Mouse (Mus musculus): ENCODE measurements around the gene Rrn3.
"Not testable (repeated sequence)": the region's sequence is repeated elsewhere in the genome, so short reads cannot be mapped to it uniquely, and the experiment has no call there.

The Rrn3 gene

GRCm38 (mm10) chr16:13781216-13781615 lies 708 bp downstream of the Rrn3 start:
- DNase-seq (ENCODE audit: low read depth, low spot score), result no peak

DNA sequence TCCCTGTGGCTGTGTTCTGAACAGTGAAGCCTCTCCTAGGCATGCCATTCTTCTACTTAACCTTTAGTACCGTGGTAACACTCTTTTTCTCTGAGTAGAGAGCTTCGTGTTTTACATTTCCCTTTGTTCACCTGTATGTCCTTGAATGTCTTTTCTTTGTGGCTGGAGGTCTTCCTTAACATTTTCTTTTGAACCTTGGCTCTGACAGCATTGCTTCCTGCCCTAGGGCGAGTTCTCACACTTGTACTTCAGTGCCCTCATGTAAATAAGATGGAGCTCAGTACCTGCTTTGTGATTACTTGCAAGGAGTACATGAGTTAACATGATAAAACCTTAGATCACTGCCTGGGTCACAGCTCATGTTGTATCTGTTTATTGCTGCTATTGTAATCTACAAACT lies 5.4 kb downstream of the Rrn3 start:
- DNase-seq (ENCODE audit: low read depth, low spot score), result no peak

- DNase-seq (ENCODE audit: low read depth, low spot score), result not testable (repeated sequence)
Measured at GRCm38 (mm10) chr16:13793441-13793840, 12.9 kb downstream of the Rrn3 start.

DNA sequence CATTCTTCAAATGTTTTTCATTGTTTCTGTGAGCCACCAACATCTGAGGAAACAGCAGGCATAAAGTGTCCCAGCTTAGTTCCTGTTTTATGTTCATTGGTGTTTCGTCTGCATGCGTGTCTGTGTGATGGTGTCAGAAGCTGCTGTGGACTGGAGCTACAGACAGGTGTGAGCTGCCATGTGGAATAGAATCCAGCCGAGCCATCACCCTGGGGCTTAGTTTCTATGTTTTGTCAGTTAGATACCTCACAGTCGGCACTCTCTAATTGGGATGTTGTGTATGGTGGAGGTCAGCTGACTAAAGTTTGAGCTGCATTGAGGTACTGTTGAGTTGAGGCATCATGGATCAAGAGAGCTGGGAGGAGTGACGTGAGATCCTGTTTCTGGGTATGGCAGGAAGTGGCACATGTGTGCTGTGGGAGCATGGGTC lies 16.3 kb downstream of the Rrn3 start:
- DNase-seq (ENCODE audit: low read depth, low spot score), result no peak

DNA sequence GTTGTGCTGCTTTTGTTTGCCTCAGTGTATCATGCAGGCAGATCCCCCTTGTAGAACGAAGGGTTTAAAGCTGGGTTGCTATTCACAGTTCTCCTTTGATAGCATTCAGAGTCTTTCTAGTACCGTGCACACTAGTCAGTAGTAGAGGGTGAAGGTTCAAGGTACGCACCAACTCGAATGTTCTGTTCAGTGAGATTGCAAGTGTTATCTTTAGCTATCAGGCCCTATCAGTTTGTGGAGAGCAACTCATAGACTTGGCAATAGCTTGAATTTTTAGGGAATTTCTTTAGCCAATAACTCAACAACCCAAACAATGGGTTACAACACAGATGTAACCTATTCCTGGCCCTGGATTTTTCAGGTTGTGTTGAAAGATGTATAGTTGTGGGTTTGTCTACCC lies 20.7 kb downstream of the Rrn3 start:
- DNase-seq (ENCODE audit: low read depth, low spot score), result no peak

DNA sequence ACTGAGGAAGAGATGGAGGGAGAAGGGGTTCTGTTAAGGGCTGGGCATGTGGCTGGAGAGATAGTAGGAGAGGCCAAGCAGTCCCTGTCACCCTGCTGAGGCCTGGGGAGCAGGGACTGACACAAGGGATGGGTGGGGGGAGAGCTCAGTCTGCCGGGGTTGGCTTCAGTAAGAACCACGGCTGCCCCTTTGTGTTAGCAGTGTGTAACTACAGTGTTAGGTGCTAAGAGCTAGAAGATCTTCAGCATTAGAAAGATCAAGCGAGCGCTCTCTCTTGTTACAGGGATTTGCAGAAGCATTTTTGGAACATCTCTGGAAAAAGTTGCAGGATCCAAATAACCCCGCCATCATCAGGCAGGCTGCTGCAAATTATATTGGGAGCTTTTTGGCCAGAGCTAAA lies 24.2 kb downstream of the Rrn3 start:
- no peak for DNase-seq (ENCODE audit: low read depth, low spot score)

DNA sequence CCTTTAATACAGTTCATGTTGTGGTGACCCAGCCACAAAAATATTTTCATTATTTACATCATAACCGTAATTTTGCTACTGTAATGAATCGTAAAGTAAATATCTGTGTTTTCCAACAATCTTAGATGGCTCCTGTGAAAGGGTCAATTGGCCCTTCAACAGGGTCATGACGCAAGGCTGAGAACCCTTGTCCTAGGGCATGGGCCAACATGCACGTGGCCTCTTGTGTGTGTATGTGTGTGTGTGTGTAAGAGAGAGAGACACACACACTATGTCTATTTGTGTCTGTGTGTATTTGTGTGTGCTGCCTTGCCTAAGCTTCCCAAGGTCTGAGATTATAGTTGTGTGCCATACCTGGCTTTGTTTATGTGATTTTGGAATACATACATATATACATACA lies 27.1 kb downstream of the Rrn3 start:
- DNase-seq (ENCODE audit: low read depth, low spot score), result no peak

GRCm38 (mm10) chr16:13808410-13808809 lies 27.9 kb downstream of the Rrn3 start:
- no peak for DNase-seq (ENCODE audit: low read depth, low spot score)

DNA sequence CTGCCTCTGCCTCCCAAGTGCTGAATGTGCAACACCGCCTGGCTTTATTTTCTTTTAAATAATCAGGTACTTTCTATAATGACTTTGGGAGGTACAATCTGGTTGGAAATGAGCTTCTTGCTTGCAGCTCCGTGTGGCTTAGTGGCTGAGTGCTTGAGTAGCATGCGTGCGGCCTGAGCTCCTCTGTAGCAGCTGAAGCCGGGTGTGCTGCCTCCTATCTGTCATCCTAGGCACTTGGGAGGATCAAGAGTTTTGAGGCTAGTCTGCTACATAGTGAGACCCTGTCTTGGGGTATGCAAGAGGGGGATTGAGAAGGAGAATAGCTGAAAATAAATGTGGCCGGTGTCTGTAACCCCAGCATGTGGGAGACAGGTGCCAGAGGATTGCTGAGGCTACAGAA lies 31.6 kb downstream of the Rrn3 start:
- DNase-seq (ENCODE audit: low read depth, low spot score), result no peak

- DNase-seq (ENCODE audit: low read depth, low spot score), result no peak
Measured at GRCm38 (mm10) chr16:13813200-13813599, 32.7 kb downstream of the Rrn3 start.

GRCm38 (mm10) chr16:13818560-13819393 lies 38.3 kb downstream of the Rrn3 start, which contains the start of gene Ntan1:
Ntan1 (plus strand) TSS chr16:13818845.
- DNase-seq (ENCODE audit: low read depth, low spot score), result peak; percentile 89

DNA sequence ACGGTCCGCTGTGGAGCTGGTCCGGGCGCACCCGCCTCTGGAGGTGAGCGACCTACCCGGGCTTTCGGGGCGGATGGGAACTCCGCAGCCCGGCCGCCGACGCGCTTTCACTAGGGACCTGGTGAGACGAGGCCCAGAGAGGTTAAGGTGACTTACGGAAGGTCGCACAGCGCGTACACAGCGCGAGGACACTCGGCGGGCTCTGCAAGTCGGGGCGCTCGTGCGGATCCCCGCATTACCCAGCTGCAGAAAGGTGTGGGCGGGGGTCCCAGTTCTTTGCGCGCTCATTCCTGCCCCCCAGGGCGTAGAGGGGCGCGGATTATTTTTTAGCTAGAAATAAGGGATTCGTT lies 38.9 kb downstream of the Rrn3 start:
- DNase-seq (ENCODE audit: low read depth, low spot score), result no peak

GRCm38 (mm10) chr16:13819806-13820500 lies 39.4 kb downstream of the Rrn3 start:
- DNase-seq (ENCODE audit: low read depth, low spot score), result no peak

- no peak for DNase-seq (ENCODE audit: low read depth, low spot score)
Measured at GRCm38 (mm10) chr16:13820771-13821170, 40.3 kb downstream of the Rrn3 start.

GRCm38 (mm10) chr16:13825781-13826490 lies 45.4 kb downstream of the Rrn3 start:
- no peak for DNase-seq (ENCODE audit: low read depth, low spot score)

DNA sequence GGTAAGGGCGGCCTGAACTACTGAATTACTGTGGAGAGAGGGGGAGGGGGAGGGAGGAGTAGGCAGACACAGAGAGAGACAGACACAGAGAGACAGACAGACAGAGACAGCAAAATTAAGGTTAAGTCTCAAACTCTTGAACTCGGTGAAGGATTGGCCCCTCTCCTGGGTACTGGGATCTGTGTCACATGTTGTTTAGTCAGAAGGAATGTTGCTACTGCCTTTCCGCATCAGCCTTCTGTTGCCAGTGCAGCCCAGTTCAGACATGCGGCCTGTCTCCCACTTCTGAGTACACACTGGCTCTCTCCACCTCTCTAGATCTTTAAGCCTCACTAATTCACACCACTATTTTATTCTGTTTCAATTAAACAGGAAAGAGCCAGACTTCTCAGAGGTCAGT lies 46.0 kb downstream of the Rrn3 start:
- no peak for DNase-seq (ENCODE audit: low read depth, low spot score)

- DNase-seq (ENCODE audit: low read depth, low spot score), result no peak
Measured at GRCm38 (mm10) chr16:13830444-13830843, 49.9 kb downstream of the Rrn3 start.

DNA sequence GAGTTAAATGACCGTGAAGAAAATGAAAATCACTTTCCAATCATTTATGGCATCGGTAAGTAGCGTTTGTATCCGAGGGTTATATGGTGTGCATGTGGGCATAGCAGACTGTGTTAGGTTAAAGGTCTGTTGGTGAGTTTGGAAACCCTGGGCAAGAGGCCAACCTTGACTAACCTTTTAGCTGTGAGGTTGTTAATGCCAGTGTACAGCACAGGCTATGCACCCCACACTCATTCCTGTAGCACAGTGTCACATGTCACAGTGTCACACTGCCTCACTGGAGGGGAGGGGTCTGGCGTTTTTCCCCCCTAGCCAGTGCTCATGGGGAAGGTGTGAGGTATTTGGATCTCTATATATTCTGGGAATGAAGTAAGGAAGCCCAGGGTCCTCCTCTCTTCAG lies 51.1 kb downstream of the Rrn3 start:
- DNase-seq (ENCODE audit: low read depth, low spot score), result no peak

DNA sequence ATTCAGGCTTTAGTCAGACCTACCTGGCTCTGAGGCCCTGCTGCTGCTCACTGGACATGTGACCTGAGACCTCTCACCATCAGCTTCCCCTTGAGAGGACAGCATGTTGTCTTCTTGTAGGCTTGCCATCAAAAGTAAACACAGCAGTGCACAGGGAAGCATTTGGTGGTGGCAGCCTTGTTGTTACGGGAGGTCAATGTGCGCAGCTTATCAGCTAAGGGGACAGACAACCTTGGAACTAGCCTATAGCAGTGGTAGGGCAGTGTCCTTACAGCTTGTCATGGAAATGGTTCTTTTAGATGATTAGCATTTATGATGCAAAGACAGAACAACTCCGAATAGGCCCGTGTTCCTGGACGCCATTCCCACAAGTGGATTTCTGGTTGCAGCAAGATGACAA lies 53.9 kb downstream of the Rrn3 start:
- DNase-seq (ENCODE audit: low read depth, low spot score), result no peak

DNA sequence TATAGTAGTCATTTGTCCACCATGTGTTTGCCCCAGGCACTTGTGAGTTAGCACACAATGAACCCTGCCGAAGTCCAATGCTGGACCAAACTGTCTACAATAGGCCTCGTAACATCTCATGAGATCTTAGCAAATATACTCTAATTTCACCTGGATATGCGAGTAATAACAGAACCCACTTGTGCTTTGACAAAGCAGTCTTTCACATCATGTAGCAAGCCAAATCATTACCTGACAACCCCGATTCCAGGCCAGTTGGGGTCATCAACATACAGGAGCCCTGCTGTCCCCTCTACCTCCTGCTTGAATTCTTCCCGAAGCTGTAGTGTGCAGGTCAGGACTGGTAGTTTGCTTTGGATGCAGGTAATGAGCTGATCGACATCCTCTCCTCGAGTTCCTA lies 59.5 kb downstream of the Rrn3 start:
- no peak for DNase-seq (ENCODE audit: low read depth, low spot score)

DNA sequence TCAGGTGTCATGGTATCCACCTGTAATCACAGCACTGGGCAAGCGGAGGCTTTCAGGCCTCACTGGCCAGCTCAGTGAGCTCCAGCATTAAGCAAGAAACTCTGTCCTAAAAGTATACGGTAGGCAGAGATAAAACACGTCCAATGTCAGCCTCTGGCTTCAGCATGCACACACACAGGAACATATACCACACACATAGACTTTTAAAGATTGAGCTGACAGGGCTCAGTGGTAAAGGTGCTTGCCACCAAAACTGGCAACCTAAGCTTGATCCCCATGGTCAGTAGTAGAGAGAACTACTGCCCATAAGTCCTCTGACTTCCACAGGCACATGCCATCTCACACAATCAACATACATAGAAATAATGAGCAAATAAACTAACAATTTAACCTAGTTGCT lies 60.4 kb downstream of the Rrn3 start:
- DNase-seq (ENCODE audit: low read depth, low spot score), result no peak

DNA sequence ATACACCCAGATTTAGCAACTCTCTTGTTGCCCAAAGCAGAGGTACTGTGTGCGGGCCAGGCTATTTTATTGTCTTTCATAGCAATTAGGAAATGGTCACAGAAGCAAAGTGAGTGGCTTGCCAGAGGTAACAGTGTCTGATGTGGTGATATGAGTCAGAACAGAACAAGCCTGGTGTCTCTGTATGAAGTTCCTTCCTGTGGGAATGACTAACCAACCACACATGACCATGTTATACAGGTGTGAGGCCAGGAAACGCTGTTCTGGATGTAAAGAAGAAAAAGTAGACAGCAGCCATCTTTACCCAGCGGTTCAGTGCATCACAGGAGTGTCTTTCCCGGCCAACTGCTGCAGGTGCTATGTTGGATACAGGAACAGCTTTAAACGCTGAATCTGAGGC lies 64.5 kb downstream of the Rrn3 start:
- DNase-seq (ENCODE audit: low read depth, low spot score), result no peak

- DNase-seq (ENCODE audit: low read depth, low spot score), result no peak
Measured at GRCm38 (mm10) chr16:13846675-13847074, 66.2 kb downstream of the Rrn3 start.
